Mouse (Mus musculus) testis, postnatal 14 days (tissue): ENCODE measurements around the gene Tmem198b.
A peak's percentile ranks its signal among the peaks of the same experiment; 100 is the strongest.
"Not testable (repeated sequence)": the region's sequence is repeated elsewhere in the genome, so short reads cannot be mapped to it uniquely, and the experiment has no call there.

Source experiments
- DNase-seq: peaks from one replicate; pipeline ENCODE4 v3.0.0; 2021; ENCODE audit warnings: low spot score

The Tmem198b gene

DNA sequence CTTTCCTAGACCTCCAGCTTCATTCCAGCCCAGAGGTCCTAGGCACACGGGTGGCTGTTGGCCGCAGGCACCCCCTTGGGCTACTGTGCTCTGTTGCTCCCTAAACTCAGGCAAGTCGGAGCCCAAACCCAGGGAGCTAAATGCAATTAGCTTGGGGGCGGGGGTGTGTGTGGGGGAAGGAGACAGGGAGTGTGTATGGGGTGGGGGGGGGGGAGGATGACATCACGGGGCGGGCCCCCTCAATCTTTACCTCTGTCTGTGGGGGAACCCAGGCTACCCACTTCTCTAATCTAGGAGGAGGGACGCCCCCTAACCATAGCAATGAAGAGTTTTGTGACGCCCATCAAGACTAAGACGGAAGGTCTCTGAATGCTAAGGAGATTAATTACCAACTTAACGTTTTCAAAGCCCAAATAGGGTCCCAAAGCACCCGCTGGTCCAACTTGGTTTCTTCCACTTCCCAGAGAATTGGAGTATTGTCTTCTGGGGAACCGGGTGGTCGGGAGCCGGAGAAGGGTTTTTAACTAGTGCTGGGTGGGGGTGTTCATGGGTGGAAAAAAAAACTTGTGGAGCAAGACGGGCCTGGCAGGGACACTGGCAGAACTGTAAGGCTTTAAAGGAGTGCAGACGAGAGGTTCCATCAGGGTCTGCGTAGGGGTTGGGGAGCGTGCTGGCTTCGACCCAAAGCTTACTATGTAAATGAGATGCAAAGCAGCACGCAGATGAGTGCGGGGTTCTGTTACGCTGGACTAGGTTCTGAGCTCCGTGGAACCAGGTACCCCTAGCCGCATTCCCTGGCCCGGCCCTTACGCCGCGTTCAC lies at the start of gene Tmem198b:
Gene Tmem198b, minus strand, starts transcription at position 100 of the 821 bp plus-strand sequence.
- peak; percentile 74 for DNase-seq

DNA sequence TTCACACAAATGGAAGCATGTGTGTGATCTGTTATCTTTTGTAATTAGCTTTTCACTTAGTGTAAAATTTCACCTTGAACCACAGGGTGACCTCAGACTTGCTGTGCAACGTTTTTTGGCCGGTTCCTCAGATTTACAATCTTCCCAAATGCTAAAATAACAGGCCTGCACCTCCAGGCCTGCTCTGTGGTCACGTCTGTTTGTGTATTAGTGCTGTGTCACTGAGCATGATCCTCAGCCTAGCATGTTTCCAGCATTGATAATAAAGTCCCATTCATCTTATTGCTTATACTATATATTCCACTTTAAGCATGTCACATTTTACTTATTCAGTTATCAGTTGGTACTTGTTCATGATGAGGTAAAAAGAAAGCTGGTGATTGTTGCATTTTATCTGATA lies 46.2 kb upstream of the Tmem198b start:
- DNase-seq = no peak

DNA sequence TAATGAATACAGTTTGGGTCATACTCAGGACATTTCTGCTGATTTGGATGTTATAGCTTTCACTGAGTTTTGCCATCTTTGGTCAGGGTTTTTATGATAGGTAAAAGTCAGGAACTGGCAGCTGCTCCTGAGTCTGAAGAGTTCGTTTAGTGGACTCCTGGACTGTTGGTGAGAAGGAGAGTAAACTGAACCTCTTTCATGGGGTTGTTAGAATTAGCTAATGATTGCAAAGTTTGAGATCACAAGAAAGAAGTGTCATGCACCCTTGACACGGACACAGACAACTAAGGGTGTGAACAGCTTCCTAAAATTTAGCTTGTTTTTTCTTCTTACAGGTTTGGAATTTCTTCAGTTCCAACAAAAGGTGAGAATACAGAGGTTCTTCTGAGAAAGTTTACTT lies 44.3 kb upstream of the Tmem198b start:
- no peak for DNase-seq

DNA sequence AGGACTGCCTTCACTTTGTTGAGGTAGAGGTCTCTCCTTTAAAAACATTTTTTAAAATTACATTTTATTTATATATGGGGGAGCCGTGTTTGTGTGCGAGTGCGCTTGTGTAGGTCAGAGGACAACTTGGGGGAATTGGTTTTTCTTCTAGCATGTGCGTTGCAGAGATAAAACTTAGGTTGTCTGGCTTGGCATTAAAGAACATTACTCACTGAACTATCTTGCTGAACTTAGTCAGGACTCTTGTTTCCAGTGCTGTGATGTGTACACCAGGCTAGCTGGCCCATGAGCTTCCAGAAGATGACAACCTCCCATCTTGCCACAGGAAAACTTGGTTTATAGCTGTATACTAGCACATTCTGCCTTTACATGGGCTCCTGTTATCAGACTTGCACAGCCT lies 42.5 kb upstream of the Tmem198b start:
- DNase-seq = no peak

DNA sequence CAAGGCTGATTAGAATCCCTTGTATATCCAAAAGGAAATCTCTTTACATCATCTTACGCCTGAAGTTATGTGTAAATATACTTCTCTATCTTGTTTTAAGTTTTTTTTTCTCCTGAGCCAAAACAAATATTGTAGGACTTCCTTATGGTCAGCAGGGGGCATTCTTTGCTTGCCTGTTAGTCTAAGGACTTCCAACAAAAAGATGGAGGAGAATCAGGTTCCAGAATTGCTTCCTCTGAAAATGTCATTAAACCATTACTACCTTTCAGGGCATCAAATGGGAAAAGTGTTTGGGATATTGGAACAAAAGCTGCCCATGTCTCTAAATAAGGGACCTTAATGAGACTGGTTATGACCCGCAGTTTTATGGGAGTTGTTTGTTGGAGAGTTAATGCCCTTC lies 41.3 kb upstream of the Tmem198b start:
- no peak for DNase-seq

DNA sequence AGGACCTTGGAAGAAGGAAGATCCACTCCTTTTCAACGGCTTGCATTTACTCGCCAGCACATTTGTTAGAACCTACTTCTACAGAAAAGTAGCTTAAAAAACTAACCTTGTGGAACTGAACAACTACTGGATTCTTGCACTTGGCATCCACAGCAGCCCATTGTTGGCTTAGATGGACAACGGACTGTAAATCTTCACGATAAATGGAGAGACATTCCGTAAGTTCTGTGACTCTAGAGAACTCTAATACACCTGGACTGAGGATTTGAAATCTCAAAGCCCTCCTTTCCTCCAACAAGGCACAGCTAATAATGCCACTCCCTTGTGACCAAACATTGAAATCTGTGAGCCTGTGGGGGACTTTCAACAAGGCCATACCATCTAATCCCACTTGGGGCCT lies 39.1 kb upstream of the Tmem198b start:
- DNase-seq = no peak

DNA sequence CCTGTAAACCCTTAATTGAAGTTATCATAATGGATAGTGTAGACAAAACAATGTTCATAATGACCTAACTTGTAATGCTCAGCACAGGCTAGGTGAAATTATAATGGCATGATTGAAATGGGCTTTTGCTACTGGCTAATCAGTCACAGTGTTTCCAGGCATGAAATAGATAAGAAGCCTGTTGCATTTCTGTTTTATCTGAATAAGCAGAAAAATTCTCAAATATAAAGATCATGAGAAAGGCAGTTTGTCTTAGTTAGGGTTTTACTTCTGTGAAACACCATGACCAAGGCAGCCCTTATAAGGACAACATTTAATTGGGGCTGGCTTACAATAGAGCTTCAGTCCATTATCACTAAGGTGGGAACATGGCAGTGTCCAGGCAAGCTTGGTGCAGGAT lies 36.4 kb upstream of the Tmem198b start:
- DNase-seq = no peak

DNA sequence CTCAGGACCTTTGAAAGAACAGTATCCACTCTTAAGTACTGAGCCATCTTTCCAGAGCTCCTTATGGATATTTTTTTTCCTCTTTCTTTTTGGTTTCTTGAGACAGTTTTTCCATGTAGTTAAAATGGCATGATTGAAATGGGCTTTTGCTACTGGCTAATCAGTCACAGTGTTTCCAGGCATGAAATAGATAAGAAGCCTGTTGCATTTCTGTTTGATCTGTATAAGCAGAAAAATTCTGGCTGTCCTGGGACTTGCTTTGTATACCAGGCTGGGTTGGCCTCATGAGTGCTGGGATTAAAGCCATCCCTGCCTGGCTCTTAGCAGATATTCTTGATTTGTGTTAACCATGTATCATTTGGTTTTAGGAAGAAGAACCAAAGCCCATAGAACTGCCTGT lies 35.3 kb upstream of the Tmem198b start:
- no peak for DNase-seq

DNA sequence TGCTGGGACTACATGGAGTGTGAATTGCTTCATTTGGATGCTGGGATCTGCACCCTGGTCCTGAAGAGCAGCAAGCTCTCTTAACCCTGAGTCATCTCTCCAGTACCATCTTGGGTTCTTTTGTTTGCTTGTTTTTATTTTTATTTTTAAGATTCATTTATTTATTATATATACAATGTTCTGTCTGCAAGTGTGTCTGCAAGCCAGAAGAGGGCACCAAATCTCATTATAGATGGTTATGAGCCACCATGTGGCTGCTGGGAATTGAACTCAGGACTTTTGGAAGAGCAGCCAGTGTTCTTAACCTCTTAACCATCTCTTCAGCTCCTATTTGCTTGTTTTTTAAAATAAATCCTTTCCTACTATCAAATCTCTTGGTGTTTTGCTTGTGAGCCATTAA lies 33.2 kb upstream of the Tmem198b start:
- DNase-seq = no peak

DNA sequence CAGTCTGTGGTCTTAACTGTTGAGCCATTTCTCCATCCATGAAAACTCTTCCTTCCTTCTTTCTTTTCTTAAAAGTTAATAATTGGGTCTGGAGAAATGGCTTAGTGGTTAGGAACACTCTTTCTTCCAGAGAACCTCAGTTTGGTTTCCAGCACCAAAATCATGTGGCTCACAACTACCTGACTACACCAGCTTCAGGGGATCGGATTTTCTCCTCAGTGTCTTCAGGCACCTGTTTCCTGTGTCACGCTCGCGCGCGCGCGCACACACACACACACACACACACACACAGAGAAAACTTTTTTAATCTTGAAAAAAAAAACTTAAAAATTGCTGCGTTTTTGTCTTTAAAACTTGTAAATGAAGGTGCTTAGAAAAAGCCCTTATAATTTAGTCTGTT lies 19.7 kb upstream of the Tmem198b start:
- no peak for DNase-seq

DNA sequence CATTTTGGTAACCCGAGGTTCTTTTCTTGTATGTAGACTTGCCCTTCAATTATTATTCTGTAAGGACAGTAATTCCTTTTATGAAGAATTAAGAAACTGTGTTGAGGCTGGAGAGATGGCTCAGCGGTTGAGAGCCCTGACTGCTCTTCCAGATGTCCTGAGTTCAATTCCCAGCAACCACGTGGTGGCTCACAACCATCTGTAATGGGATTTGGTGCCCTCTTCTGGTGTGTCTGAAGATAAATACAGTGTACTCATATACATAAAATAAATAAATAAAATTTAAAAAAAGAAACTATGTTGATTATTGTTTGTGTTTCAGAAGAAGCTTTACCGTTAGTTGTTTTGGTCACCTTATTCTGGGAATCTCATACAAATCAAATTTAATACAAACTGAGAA lies 18.9 kb upstream of the Tmem198b start:
- DNase-seq = not testable (repeated sequence)

DNA sequence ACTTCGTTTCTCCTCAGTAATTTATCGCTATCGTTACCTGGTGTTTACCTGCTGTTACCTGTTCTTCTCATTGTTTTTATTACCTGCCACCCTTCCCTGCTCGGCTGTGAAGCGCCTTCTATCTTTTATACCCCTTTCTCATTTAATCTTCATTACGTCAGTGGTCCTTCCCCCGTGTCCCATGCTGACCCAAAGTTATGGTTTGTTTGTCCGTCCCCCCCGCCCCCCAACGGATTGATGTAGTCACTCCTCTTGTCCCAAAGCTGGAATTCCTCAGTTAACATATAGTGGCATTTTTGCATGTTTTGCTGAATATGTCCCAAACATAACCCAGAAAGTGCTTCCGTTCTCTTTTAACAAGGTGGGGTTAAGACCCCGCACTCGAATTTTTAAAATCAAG lies 18.0 kb upstream of the Tmem198b start:
- DNase-seq = no peak

DNA sequence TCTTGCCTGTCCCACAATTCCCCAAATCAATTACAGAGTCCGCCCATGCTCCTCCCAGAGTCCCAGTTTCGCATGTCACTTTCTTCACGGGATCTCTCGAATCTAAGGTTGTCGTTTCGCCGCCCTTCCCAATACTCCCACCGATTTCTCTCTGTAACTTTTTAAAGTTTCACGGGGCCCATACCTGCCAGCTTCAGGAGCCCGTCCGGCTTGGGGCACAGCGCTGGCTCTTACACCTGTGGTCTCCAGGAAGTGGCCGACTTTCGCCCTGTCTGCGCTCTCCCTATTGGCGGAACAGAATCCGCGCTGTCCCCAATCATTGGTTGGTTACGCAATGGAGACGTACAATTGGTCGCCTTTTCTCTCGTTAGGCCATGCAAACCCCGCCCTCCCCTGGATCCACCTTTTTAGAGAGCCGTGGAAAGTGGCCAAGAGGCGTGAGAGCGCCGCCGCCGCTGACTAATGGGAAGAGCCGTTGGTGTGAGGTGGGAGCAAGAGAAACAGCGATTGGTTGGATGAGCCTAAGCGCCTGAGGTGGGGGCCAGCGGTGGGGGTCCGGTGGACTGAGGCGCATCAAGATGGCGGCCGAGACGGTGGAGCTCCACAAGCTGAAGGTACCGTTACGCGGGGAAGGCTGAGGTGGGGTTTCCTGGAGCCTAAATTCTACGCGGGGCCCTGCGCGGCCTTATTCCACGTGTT lies 17.3 kb upstream of the Tmem198b start, which contains the start of gene Ormdl2:
Gene Ormdl2, minus strand, starts transcription at position 288 of the 699 bp plus-strand sequence.
- DNase-seq = peak; percentile 99

DNA sequence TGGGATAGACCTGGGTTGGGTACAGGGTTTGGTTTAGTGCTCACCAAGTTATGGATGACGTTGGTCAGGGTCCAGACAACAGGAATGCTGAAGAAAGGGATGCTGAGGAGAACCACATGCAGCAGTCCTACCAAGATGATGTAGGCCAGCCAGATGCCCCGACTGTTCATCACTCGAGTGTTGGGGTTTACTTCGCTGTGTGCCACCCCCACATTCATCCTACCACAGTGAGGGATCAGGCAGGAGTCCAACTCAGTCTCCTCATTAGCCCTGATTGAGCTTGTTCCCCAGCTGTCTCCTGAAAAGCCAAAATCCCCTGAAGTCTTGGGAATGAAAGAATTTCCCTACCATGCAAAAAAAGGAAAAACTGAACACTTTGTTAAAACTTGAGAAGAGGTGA lies 16.0 kb upstream of the Tmem198b start:
- no peak for DNase-seq

DNA sequence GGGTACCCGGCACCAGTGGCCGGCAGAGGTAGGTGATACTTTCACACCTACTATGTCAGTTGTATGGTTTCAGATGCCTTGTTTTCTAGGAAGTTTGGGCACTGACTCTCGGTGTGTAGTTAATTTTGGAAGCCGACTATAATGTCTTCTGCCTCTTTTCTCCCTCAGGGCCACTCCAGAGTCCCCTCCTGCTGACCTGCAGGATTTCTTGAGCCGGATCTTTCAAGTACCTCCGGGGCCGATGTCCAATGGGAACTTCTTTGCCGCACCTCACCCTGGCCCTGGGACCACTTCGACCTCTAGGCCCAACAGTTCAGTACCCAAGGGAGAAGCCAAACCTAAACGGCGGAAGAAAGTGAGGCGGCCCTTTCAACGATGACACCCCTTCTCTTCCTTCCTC lies 12.9 kb upstream of the Tmem198b start, which contains the start of gene Sarnp:
Gene Sarnp, plus strand, starts transcription at position 301 of the 400 bp plus-strand sequence.
- DNase-seq = no peak

DNA sequence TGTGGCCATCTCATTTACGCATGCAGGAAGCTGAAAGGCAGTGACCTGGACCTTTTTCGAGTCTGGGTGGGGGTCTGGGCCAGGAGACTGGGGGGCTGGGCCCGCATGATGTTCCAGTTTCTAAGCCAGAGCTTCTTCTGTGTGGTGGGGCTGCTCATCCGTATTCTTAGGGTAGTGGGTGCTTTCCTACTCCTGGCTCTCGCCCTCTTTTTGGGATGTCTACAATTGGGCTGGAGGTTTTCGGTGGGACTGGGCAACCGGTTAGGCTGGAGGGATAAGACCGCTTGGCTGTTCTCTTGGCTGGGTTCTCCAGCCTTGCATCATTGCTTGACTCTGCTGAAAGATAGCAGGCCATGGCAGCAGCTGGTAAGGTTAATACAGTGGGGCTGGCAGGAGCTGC lies 2.8 kb upstream of the Tmem198b start:
- no peak for DNase-seq

DNA sequence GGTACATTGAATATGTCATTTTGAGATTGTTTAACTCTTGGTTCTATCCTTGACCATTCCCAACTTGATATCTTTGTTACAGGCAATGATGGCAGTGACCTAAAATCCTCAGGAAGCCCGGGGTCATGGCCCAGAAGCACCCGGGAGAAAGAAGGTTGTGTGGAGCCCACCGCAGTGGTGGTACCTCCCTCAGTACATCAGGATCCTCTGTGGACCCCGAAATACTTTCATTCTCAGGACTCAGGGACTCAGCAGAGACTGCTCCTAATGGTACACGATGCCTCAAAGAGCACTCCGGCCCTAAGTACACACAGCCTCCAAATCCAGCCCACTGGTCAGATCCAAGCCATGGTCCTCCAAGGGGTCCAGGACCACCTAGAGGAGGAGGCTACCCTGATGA lies 1.9 kb upstream of the Tmem198b start:
- DNase-seq = no peak

DNA sequence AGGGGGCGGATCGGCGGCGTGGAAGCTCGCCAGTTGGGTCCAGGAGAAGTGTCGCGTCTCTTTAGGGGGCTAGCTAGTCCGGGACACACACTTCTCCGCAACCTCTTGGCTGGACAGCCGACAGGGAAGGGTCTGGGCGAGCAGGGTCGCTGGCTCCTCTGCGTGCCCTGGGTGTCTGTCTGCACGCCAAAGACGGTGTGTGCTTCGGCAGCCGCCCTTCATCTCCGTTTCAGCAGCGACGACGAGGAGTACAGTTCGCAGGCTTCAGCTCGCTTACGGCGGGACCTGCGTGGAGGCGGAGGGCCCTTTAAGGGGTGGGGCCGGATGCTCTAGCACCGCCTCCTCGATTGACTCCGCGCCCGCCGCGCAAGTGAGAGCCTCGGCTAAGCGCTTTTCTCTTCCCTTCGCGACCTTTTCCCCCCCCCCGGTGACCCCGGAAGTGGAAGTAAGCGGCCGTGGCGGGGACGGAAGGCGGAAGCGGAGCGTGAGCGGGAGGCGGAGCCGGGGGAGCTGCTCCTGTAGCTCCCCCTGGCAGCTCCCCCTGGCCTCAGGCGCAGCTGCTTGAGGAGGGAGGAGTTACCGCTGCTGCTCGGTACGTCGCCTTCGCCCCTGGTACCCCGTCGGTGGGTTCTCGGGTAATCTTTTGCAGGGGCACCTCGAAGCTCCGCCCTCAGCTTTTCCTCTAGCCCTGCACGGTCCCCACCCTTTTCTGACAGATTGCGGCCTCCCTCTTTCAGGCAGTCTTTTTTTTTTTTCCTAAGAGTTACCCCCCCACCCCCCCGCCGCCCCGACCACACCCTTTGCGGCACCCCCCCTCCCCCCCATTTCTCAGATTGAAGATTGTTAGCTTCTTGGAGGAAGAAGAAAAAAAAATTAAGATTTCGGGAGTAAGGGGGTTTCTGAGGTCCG lies 1.2 kb upstream of the Tmem198b start:
- peak; percentile 94 for DNase-seq

DNA sequence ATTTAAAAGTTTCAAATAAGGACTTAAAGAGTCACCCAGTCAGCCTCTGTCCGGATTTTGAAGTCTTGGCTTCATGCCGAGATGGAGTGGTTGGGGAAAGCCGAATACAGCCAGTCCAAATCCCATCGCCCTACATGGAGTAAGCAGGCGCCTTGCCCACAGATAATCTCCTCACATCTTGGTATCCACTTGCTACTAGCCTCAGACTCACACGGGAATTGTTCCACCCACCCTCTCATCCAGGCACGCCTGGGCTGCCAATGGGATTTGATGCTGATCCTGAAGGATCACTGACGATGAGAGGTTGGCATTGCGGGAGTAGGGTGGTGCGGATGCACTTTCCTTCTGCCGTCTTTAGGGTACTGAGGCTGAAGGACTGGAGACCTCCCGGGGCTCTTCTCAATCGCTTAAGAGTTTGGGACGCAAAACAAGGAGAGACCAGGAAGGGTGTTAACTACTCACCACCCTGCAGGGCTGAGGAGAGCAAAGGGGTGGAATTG lies 349 bp downstream of the Tmem198b start, which contains the start of gene Dnajc14:
Gene Dnajc14, plus strand, starts transcription at position 292 of the 500 bp plus-strand sequence.
- DNase-seq = peak; percentile 50

DNA sequence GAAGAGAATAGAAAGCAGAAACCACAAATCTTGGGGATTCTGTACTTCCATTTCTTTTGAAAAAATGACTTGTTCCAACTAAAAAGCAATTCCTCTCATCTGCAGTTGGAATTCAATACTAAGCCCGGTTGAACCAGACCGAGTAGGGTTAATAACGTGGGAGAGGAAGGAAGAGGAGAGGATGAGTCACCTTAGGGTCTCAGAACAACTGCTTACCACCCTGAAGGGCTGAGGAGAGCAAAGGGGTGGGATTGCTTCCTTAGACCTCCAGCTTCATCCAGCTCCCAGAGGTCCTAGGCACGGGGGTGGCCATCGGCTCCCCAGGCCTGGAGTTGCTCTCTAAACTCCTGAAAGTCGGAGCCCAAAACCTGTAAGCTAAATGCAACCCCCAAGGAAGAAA lies 809 bp downstream of the Tmem198b start:
- DNase-seq = no peak

DNA sequence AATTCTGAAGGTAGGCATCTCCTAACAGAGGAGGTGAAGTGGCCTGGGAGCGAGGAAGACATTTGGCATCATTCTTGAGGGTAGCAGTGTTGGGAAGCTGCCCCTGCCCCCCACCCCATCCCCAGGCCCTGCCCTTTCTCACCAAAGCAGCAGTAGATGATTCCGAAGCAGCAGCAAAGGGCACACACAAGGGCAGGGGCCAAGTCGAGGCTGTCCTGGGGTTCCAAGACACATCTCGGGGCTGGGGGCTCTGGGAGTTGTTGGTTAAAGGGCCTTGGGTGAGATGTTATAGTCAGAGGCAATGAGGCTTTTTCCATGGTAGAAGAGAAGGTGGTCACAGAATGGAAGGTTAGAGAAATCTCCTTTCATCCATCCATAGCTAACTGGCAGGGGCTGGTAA lies 1.2 kb downstream of the Tmem198b start:
- DNase-seq = no peak

DNA sequence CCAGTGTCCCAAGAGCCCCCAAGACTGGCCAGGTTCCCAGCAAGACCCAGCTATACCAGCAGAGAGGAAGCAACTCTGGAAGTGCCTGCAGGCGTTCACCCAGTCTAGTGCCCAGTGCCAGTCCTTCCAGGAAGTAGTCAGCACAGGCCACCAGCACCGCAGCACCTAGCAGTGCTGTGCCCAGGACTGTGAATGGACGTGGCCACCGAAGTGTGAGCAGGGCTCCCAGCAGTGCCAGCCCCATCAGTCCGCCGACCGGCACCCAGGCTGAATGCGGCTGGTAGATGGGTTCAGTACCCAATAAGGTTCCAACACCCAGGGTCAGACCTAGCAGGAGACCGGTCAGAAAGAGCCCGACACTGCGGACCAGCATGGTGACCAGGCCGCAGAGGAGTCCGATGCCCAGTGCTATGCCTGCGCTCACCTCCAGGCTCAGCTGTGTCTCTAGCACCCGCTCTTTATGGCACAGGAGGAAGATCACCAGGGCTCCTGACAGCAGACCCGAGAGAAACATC lies 2.1 kb downstream of the Tmem198b start:
- no peak for DNase-seq
